Mouse (Mus musculus) heart, embryonic 12.5 days (tissue): ENCODE data around the gene E2f1. TPM values are rescaled to one million over a fixed set of nuclear protein-coding genes. Genes with fewer than 3 reads are reported as not detected.

Experiments
- ATAC-seq: fragments of 200-750 bp; cut with Nextera tagmentation; 2 replicates; pipeline ENCODE4 v1.8.0; 2017; ENCODE audit warnings: moderate TSS enrichment, moderate library complexity; ENCODE audit not compliant: insufficient number of reproducible peaks, low FRiP score
- H3K27ac ChIP-seq: fragments of 300-500 bp; sonication (generic); 2 replicates; pipeline ENCODE4 v1.5.1; 2016; ENCODE audit warnings: mild to moderate bottlenecking, moderate library complexity; ENCODE audit not compliant: poor library complexity, severe bottlenecking
- H3K27me3 ChIP-seq: fragments of 300-500 bp; sonication (generic); replicated peaks from 2 replicates; pipeline ENCODE4 v1.6.1; 2016; ENCODE audit warnings: mild to moderate bottlenecking, moderate library complexity
- H3K36me3 ChIP-seq: fragments of 300-500 bp; sonication (generic); 2 replicates; pipeline ENCODE4 v1.6.1; 2016; ENCODE audit warnings: mild to moderate bottlenecking, moderate library complexity
- H3K4me1 ChIP-seq: fragments of 300-500 bp; sonication (generic); replicated peaks from 2 replicates; pipeline ENCODE4 v1.6.1; 2016; ENCODE audit warnings: mild to moderate bottlenecking
- H3K4me2 ChIP-seq: fragments of 300-500 bp; sonication (generic); 2 replicates; pipeline ENCODE4 v1.6.1; 2016; ENCODE audit warnings: mild to moderate bottlenecking, moderate library complexity
- H3K4me3 ChIP-seq: fragments of 300-500 bp; sonication (generic); 2 replicates; pipeline ENCODE4 v1.5.1; 2016; ENCODE audit warnings: mild to moderate bottlenecking
- H3K9ac ChIP-seq: fragments of 300-500 bp; sonication (generic); 2 replicates; pipeline ENCODE4 v1.6.1; 2016; ENCODE audit warnings: mild to moderate bottlenecking, moderate library complexity
- H3K9me3 ChIP-seq: fragments of 300-500 bp; sonication (generic); replicated peaks from 2 replicates; pipeline ENCODE4 v1.6.1; 2016; ENCODE audit warnings: mild to moderate bottlenecking, moderate library complexity
- WGBS: fragments of 180-500 bp; shearing (Covaris S2); methylation state at CpG from one replicate; pipeline ENCODE4 v1.1.7; 2016; 5-methylcytosine and 5-hydroxymethylcytosine counted together
- polyA plus RNA-seq: library from polyadenylated mRNA; unstranded; fragments of >200 nt; fragmentation: Nextera tagmentation; extraction: Ambion mirVana; gene quantifications from 2 replicates; pipeline ENCODE4 v1.2.1, GENCODE M21; 2016

E2f1 gene
- polyA plus RNA-seq, 1 experiment from 2014 or later = 21.7 TPM

DNA sequence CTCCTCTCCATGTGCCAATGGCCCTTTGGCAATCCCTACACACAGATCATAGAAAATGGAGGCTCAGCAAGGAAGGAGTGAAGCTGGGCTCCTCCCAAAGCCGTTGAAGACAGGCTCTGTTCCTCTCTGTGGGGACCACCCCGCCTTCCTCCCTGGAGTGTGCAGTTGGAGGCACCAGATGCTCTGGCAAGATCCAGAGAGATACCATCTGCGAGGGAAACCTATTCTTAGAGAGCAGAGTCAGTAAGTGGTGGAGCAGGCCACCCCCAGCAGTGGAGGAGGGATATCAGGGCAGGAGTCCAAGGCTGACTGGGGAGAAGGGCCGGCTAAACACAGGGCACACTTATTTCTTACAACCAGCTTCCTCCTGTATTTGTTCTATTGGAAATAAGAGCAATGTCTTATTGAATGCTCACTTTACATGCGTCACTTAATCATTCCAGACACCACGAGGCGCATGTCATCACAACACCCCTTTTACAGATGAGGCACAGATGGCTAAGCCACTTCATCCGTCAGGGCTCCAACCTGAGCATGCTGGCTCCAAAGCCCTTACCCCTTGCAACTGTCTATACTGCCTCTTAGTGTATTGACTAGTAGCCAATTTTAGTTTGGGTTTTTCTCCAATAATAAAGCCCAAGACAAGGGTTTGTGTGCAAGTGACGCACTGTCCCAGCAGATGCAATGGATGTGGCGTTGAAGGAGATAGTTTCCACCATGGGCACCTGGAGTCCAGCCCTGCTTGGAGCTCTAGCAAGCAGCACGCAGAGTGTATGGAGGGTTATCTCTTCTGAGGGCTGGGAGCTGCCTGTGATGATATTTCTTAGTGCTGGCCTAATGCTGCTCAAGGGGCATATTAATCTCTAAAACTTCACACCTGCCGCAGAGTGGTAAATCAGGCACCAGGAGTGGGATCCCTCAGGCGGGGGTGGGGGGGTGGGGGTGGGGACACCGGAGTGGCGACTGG lies 14.5 kb upstream of the E2f1 start:
- Histone ChIP-seq H3K27ac (no peak overlapping the region), H3K4me2 (0 out of 2 replicates have a peak overlapping the region, but pooled peaks have one; percentile 8), H3K4me3 (no peak overlapping the region), H3K4me1 (peaks cover 21% of the 10 kb centered on the region), H3K9me3 (0 out of 2 replicates have a peak, but pooled peaks cover 4% of the 10 kb centered on the region), H3K27me3 (no peaks in the 10 kb centered on the region), H3K36me3 (peaks cover 9% of the 10 kb centered on the region), H3K9ac (no peak overlapping the region)
- 44% methylated on average over 15 of the region's 15 CpGs for WGBS
- no peak for ATAC-seq

DNA sequence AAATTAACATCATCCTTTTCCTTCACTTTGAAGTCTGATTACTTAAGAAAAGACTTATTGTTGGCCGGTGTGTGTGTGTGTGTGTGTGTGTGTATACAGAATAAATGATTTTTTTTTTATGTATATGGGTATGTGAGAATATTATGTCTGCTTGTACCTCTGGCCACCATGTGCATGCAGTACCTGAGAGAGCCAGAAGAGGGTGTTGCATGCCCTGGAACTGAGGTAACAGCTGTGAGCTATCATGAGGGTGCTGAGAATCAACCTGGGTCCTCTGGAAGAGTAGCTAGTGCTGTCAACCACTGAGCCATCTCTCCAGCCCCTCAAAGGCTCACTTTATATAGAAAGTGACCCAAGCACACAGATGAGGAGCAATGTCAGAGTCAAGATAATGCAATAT lies 11.7 kb upstream of the E2f1 start:
- WGBS = 90% methylated on average over 1 of the region's 1 CpGs
- Histone ChIP-seq H3K9me3 (0 out of 2 replicates have a peak, but pooled peaks cover 1% of the 10 kb centered on the region), H3K4me2 (no peak overlapping the region), H3K36me3 (peaks cover 1% of the 10 kb centered on the region; the same call in 1 of the 2 replicates), H3K4me1 (peaks cover 20% of the 10 kb centered on the region), H3K9ac (no peak overlapping the region), H3K27me3 (no peaks in the 10 kb centered on the region), H3K27ac (no peak overlapping the region), H3K4me3 (no peak overlapping the region)
- ATAC-seq = no peak

DNA sequence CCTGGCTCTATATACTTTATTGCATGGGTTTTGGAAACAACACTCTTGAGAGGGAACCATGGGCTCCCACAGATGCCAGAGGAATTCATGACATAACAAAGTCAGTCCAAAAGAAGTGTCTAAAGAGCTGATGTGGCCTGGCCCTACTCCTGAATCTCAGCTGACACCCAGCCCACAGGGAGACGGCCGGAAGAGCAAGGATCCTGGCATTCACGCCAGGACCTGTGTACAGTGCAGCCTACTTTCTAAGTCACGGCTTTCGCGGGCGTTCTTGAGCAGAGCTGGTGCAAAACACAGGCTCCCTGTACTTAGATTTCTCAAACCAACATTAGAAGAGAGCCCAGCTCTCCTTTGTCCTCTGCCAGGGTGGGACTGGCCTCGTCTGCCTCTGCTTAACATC lies 10.9 kb upstream of the E2f1 start:
- H3K36me3 ChIP-seq = no peaks in the 10 kb centered on the region
- H3K4me2 ChIP-seq = no peak overlapping the region
- no peaks in the 10 kb centered on the region for H3K9me3 ChIP-seq
- peaks cover 20% of the 10 kb centered on the region for H3K4me1 ChIP-seq
- no peaks in the 10 kb centered on the region for H3K27me3 ChIP-seq
- 0 out of 2 replicates have a peak overlapping the region, but pooled peaks have one; percentile 17 for H3K27ac ChIP-seq
- no peak for ATAC-seq
- 67% methylated on average over 8 of the region's 8 CpGs for WGBS
- no peak overlapping the region for H3K4me3 ChIP-seq
- no peak overlapping the region for H3K9ac ChIP-seq

DNA sequence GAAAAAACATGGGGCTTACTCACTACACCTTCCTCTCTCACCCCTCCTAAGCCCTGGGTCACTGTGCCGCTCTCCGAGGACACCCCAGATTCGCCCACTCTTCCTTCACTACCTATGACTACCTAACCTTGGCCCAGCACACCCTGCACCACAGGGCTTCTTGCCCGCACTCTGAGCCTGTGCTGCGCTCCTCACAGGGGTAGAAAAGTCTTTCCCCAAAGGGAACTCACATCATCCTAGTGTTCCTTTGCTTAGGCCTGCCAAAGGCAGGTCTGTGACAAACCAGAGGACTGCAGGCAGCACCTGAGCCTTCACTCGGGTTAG lies 8.0 kb upstream of the E2f1 start:
- Histone ChIP-seq H3K4me2 (no peak overlapping the region), H3K9me3 (no peaks in the 10 kb centered on the region), H3K36me3 (no peaks in the 10 kb centered on the region), H3K27me3 (no peaks in the 10 kb centered on the region), H3K4me3 (no peak overlapping the region), H3K27ac (no peak overlapping the region), H3K4me1 (0 out of 2 replicates have a peak, but pooled peaks cover 3% of the 10 kb centered on the region), H3K9ac (no peak overlapping the region)
- ATAC-seq = no peak
- 90% methylated on average over 6 of the region's 6 CpGs for WGBS

DNA sequence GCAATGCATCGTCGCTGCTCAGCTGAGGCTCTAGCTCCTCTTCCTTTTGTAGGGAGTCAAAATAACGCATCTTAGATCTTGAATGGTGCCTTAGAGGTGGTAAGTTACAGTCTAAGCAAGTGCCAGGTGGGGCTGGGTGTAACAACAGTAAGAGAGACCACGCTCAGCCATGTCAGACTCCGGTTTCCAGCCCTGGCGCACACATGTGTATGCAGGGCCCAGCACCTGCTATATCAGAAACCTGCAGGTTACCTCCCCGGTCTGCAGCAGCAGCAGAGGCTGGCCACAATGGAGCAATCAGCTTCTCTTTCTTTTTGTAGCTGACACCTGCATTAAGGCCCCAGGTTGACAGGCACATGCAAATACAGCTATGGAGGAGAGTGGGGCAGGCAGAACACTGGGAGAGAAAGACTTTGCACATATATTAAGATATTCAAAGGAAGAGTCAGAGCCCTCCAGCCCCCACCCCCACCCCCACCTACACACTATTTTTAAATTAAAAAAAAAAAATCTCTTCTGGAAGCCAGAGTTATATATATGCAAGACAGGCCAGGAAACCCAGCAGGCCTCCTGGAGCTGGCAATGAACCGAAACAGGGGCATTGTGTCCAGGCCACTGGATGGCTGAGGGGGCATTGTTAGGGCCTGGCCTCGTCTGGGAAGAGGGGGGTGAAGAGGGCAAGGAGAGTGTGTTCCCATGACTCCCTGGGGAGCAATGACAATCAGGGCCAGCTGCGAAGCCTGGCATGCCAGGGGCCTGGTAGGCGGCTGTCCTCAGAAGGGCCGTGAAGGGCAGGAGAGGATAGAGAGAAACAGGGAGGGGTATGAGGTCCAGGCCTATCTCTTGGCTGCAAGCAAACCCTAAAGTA lies 7.4 kb upstream of the E2f1 start:
- Histone ChIP-seq H3K27ac (no peak overlapping the region), H3K27me3 (no peaks in the 10 kb centered on the region), H3K9ac (0 out of 2 replicates have a peak overlapping the region, but pooled peaks have one; percentile 11), H3K4me1 (0 out of 2 replicates have a peak, but pooled peaks cover 3% of the 10 kb centered on the region), H3K4me3 (no peak overlapping the region), H3K9me3 (no peaks in the 10 kb centered on the region), H3K36me3 (no peaks in the 10 kb centered on the region), H3K4me2 (no peak overlapping the region)
- ATAC-seq = no peak
- WGBS = 59% methylated on average over 12 of the region's 12 CpGs

DNA sequence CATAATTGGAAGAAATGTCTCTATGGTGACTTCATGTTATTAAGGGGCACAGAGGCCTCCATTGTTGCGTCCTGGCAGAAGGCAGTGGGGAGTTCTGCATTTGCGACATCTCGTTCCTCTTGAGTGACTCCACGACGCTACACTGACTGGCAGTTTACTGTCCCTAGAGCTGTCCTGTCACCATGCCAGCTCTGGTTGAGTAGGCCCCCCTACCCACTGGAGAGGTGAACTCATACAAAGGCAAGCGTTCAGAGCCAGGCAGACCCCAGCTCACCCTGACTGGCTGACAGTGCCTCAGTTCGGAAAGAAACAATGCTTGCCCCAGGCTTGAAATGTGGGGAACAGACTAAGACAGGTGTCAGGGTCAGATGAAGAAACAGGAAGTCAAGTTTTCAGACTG lies 4.6 kb upstream of the E2f1 start:
- WGBS = 71% methylated on average over 7 of the region's 7 CpGs
- H3K27me3 ChIP-seq = no peaks in the 10 kb centered on the region
- H3K9me3 ChIP-seq = no peaks in the 10 kb centered on the region
- ATAC-seq = no peak
- peaks cover 8% of the 10 kb centered on the region for H3K4me1 ChIP-seq
- no peak overlapping the region for H3K4me2 ChIP-seq
- no peak overlapping the region for H3K4me3 ChIP-seq
- no peak overlapping the region for H3K9ac ChIP-seq
- no peak overlapping the region for H3K27ac ChIP-seq
- H3K36me3 ChIP-seq = no peaks in the 10 kb centered on the region

DNA sequence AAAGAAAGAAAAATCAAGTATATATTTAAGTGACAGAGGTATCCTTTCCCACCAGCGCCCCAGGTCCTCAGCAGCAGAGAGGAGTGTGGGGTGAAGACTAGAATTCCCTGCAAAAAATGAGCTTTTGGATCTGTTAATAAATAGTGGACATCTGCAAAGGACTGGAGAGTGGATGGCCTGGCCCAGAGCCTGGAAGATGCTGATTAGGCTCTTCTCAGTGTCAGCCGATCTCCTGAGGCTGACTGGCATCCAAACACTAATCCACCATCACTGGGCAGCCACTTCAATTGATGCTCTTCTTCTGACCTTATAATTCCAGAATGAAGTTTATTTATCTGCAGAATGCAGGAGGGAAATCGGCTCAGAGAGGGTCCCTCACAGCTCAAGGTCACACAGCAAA lies 3.3 kb upstream of the E2f1 start:
- H3K36me3 ChIP-seq = no peaks in the 10 kb centered on the region
- H3K27ac ChIP-seq = no peak overlapping the region
- peaks cover 18% of the 10 kb centered on the region for H3K4me1 ChIP-seq
- no peak overlapping the region for H3K9ac ChIP-seq
- no peak overlapping the region for H3K4me2 ChIP-seq
- 75% methylated on average over 3 of the region's 3 CpGs for WGBS
- no peak overlapping the region for H3K4me3 ChIP-seq
- ATAC-seq = no peak
- no peaks in the 10 kb centered on the region for H3K27me3 ChIP-seq
- no peaks in the 10 kb centered on the region for H3K9me3 ChIP-seq

DNA sequence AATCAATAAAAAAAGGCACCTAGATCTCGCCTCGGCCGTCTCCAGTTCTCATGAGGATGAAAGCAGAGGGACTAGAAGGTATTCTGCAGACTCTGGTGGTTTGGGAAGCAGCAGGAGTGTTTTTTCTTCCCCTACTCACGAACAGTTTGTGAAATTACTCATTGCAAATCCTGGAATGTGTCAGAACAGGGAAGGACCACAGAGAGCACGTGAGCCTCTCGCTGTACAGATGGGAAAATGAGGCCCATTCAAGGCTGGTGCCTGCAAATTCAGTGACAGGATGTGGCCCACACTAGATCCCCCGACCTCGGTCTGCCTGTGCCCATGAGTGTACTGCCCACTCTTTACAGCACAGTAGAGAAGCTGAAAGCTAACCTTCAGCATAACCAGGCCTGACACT lies 2.3 kb upstream of the E2f1 start:
- H3K27ac ChIP-seq = no peak overlapping the region

DNA sequence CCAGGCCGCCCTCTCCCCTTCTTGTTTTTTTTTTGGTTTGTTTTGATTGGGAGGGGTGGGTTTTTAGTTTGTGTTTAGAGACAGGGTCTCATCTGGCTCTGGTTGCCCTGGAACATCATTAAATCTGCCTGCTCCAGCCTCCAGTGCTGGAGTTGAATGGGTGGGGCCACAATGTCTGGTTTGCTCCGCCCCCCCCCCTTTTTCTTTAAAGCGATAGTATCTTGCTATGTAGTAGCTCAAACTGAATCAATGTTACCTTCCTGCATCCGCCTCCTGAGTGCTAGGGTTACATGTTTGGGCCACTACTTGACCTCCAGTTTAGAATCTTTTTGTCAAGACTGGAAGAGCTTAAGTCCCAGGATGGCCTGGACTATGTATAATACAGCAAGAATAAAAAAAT lies 1.6 kb upstream of the E2f1 start:
- Histone ChIP-seq H3K9me3 (no peaks in the 10 kb centered on the region), H3K9ac (no peak overlapping the region), H3K4me3 (no peak overlapping the region), H3K27ac (no peak overlapping the region), H3K4me1 (peaks cover 29% of the 10 kb centered on the region), H3K27me3 (no peaks in the 10 kb centered on the region), H3K4me2 (no peak overlapping the region), H3K36me3 (no peaks in the 10 kb centered on the region)
- no peak for ATAC-seq
- 76% methylated on average over 4 of the region's 4 CpGs for WGBS

More for the DNA sequence above, 2.3 kb upstream of the E2f1 start:
- H3K9ac ChIP-seq = no peak overlapping the region
- H3K9me3 ChIP-seq = no peaks in the 10 kb centered on the region
- no peak overlapping the region for H3K4me2 ChIP-seq
- no peak for ATAC-seq
- H3K4me1 ChIP-seq = peaks cover 22% of the 10 kb centered on the region
- H3K4me3 ChIP-seq = no peak overlapping the region
- no peaks in the 10 kb centered on the region for H3K36me3 ChIP-seq
- H3K27me3 ChIP-seq = no peaks in the 10 kb centered on the region
- 77% methylated on average over 8 of the region's 8 CpGs for WGBS

DNA sequence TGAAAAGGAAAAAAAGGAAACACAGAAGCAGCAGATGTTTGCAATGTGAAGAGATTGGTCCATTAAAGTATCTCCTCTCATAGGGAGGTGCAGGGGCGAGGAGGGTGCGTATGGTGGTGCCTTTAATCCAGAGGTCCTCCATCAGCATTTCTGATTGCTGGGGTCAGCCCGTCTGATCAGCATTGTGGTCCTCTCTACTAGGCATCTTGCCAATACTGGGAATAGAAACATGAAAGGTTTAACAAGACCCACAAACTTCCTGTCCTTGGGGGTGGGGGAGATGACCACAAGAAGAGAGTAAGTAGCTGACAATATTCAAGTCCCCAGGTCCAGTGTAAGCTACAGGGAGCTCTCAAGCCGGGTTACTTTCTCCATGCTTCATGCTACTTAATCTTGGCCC lies 974 bp upstream of the E2f1 start:
- Histone ChIP-seq H3K36me3 (no peaks in the 10 kb centered on the region), H3K9ac (no peak overlapping the region), H3K9me3 (no peaks in the 10 kb centered on the region), H3K27ac (no peak overlapping the region), H3K4me3 (0 out of 2 replicates have a peak overlapping the region, but pooled peaks have one; percentile 93), H3K27me3 (no peaks in the 10 kb centered on the region), H3K4me1 (peaks cover 35% of the 10 kb centered on the region), H3K4me2 (peak overlapping the region; percentile 86; the same call in 1 of the 2 replicates)
- ATAC-seq = no peak
- WGBS = 70% methylated on average over 4 of the region's 4 CpGs
